Mouse (Mus musculus) heart, adult 2 months (tissue): ENCODE data around the gene Mansc1. TPM values are rescaled to one million over a fixed set of nuclear protein-coding genes. Genes with fewer than 3 reads are reported as not detected.

Experiments used
- DNase-seq, 2 experiments: peaks; one replicate each; pipeline ENCODE4 v3.0.0; 2021
- H3K27ac ChIP-seq: fragments of 200-600 bp; 2 replicates; pipeline ENCODE4 v1.8.1; 2022
- H3K27me3 ChIP-seq: fragments of 200-500 bp; 2 replicates; pipeline ENCODE4 v1.6.1; 2012; ENCODE audit warnings: mild to moderate bottlenecking, low read length, inconsistent platforms, mixed read lengths; ENCODE audit not compliant: control insufficient read depth, insufficient read depth
- H3K36me3 ChIP-seq: fragments of 200-500 bp; 2 replicates; pipeline ENCODE4 v1.6.1; 2012; ENCODE audit warnings: low read length, inconsistent platforms; ENCODE audit not compliant: control insufficient read depth, insufficient read depth
- H3K4me1 ChIP-seq: fragments of 200-500 bp; 2 replicates; pipeline ENCODE4 v1.6.1; 2011; ENCODE audit warnings: low read length; ENCODE audit not compliant: control insufficient read depth, insufficient read depth
- H3K4me3 ChIP-seq: fragments of 200-600 bp; 2 replicates; pipeline ENCODE4 v1.8.1; 2022
- H3K79me2 ChIP-seq: fragments of 200-500 bp; replicated peaks from 2 replicates; pipeline ENCODE4 v1.6.1; 2012; ENCODE audit warnings: mild to moderate bottlenecking, inconsistent platforms, low read length, moderate library complexity, mixed read lengths; ENCODE audit not compliant: control insufficient read depth, insufficient read depth
- H3K9ac ChIP-seq: fragments of 200-500 bp; 2 replicates; pipeline ENCODE4 v1.6.1; 2012; ENCODE audit warnings: low read depth, mild to moderate bottlenecking, control low read depth, inconsistent platforms, low read length, mixed read lengths
- CTCF ChIP-seq: fragments of 200-600 bp; IDR thresholded peaks from 2 replicates; pipeline ENCODE4 v1.8.1; 2022; ENCODE audit warnings: antibody characterized with exemption, mild to moderate bottlenecking, moderate library complexity
- EP300 ChIP-seq: fragments of 200-500 bp; IDR thresholded peaks from 2 replicates; pipeline ENCODE4 v1.6.1; 2011; ENCODE audit warnings: low read depth, low read length, control low read depth; ENCODE audit not compliant: insufficient read depth
- POLR2A ChIP-seq: fragments of 200-500 bp; IDR thresholded peaks from 2 replicates; pipeline ENCODE4 v1.6.1; 2011; ENCODE audit warnings: mild to moderate bottlenecking, low read depth, low read length, control low read depth; ENCODE audit not compliant: insufficient read depth
- WGBS: fragments of 180-500 bp; shearing (Covaris S2); methylation state at CpG from one replicate; pipeline ENCODE4 v1.1.7; 2018; 5-methylcytosine and 5-hydroxymethylcytosine counted together
- intact Hi-C: fragments of 180-260 bp; cut with DNase I; formaldehyde crosslinking; loops from one replicate; pipeline ENCODE4 v1.15.1; 2025
- polyA plus RNA-seq: library from polyadenylated mRNA; depleted of rRNA; stranded (reverse); fragments of >200 nt; gene quantifications from 2 replicates; pipeline ENCODE4 v1.2.3, GENCODE M21; 2012
- total RNA-seq, 2 experiments: library from RNA; stranded (reverse); gene quantifications; 2 replicates each; pipeline ENCODE4 v1.2.3; 2021

Gene Mansc1
- total and polyA plus RNA-seq, 3 experiments = 4.3 to 5.5 (median 4.5) TPM

GRCm38 (mm10) chr6:134591614-134592013, 40.7 kb downstream of the Mansc1 start:
- intact Hi-C loops = no loop called here
- 0 out of 2 replicates have a peak, but pooled peaks cover 1% of the 10 kb centered on the region for H3K27me3 ChIP-seq
- H3K9ac ChIP-seq = no peak overlapping the region
- peaks cover 3% of the 10 kb centered on the region for H3K4me1 ChIP-seq
- H3K4me3 ChIP-seq = no peak overlapping the region
- WGBS = 97% methylated on average over 2 of the region's 2 CpGs
- H3K27ac ChIP-seq = no peak overlapping the region
- TF ChIP-seq POLR2A (no peak), CTCF (no peak), EP300 (no peak)
- DNase-seq = no peak
- H3K36me3 ChIP-seq = no peaks in the 10 kb centered on the region
- H3K79me2 ChIP-seq = no peaks in the 10 kb centered on the region

GRCm38 (mm10) chr6:134586241-134586640, 46.0 kb downstream of the Mansc1 start:
- no peak overlapping the region for H3K27ac ChIP-seq
- no peak overlapping the region for H3K4me3 ChIP-seq
- H3K36me3 ChIP-seq = no peaks in the 10 kb centered on the region
- H3K9ac ChIP-seq = no peak overlapping the region
- intact Hi-C loops = no loop called here
- no peaks in the 10 kb centered on the region for H3K4me1 ChIP-seq
- H3K79me2 ChIP-seq = no peaks in the 10 kb centered on the region
- DNase-seq = no peak
- WGBS = 91% methylated on average over 5 of the region's 5 CpGs
- H3K27me3 ChIP-seq = 0 out of 2 replicates have a peak, but pooled peaks cover 1% of the 10 kb centered on the region
- TF ChIP-seq EP300 (no peak), CTCF (no peak), POLR2A (no peak)

GRCm38 (mm10) chr6:134584616-134585015, 47.7 kb downstream of the Mansc1 start:
- Histone ChIP-seq H3K27ac (no peak overlapping the region), H3K79me2 (no peaks in the 10 kb centered on the region), H3K4me3 (no peak overlapping the region), H3K4me1 (no peaks in the 10 kb centered on the region), H3K9ac (no peak overlapping the region), H3K27me3 (0 out of 2 replicates have a peak, but pooled peaks cover 1% of the 10 kb centered on the region), H3K36me3 (no peaks in the 10 kb centered on the region)
- no peak for DNase-seq
- intact Hi-C loops = no loop called here
- 98% methylated on average over 2 of the region's 2 CpGs for WGBS
- TF ChIP-seq CTCF = no peak
- TF ChIP-seq EP300 = no peak
- TF ChIP-seq POLR2A = no peak

GRCm38 (mm10) chr6:134582110-134582509, 50.2 kb downstream of the Mansc1 start:
- Histone ChIP-seq H3K4me1 (no peaks in the 10 kb centered on the region), H3K79me2 (no peaks in the 10 kb centered on the region), H3K27ac (no peak overlapping the region), H3K4me3 (no peak overlapping the region), H3K9ac (no peak overlapping the region), H3K36me3 (no peaks in the 10 kb centered on the region), H3K27me3 (no peaks in the 10 kb centered on the region)
- DNase-seq = no peak
- TF ChIP-seq CTCF (no peak), EP300 (no peak), POLR2A (no peak)
- intact Hi-C loops = no loop called here
- 74% methylated on average over 5 of the region's 5 CpGs for WGBS

GRCm38 (mm10) chr6:134579506-134579905, 52.8 kb downstream of the Mansc1 start:
- DNase-seq = no peak
- Histone ChIP-seq H3K4me3 (no peak overlapping the region), H3K36me3 (peaks cover 2% of the 10 kb centered on the region; the same call in 1 of the 2 replicates), H3K27ac (no peak overlapping the region), H3K27me3 (no peaks in the 10 kb centered on the region), H3K79me2 (no peaks in the 10 kb centered on the region), H3K4me1 (peaks cover 10% of the 10 kb centered on the region), H3K9ac (no peak overlapping the region)
- WGBS = 94% methylated on average over 4 of the region's 4 CpGs
- intact Hi-C loops = no loop called here
- TF ChIP-seq CTCF (no peak), EP300 (no peak), POLR2A (no peak)

- DNase-seq = no peak
- Histone ChIP-seq H3K79me2 (no peaks in the 10 kb centered on the region), H3K4me1 (peaks cover 14% of the 10 kb centered on the region), H3K27me3 (no peaks in the 10 kb centered on the region), H3K36me3 (peaks cover 2% of the 10 kb centered on the region; the same call in 1 of the 2 replicates), H3K4me3 (no peak overlapping the region), H3K27ac (no peak overlapping the region), H3K9ac (no peak overlapping the region)
- WGBS = 67% methylated on average over 6 of the region's 6 CpGs
- TF ChIP-seq EP300 = no peak
- no peak for TF ChIP-seq CTCF
- TF ChIP-seq POLR2A = no peak
- intact Hi-C loops = no loop called here
Observed at GRCm38 (mm10) chr6:134578039-134578438, 54.2 kb downstream of the Mansc1 start.
